ENCODE assay signal across 13 mouse cellular contexts in the genomic region with DNA sequence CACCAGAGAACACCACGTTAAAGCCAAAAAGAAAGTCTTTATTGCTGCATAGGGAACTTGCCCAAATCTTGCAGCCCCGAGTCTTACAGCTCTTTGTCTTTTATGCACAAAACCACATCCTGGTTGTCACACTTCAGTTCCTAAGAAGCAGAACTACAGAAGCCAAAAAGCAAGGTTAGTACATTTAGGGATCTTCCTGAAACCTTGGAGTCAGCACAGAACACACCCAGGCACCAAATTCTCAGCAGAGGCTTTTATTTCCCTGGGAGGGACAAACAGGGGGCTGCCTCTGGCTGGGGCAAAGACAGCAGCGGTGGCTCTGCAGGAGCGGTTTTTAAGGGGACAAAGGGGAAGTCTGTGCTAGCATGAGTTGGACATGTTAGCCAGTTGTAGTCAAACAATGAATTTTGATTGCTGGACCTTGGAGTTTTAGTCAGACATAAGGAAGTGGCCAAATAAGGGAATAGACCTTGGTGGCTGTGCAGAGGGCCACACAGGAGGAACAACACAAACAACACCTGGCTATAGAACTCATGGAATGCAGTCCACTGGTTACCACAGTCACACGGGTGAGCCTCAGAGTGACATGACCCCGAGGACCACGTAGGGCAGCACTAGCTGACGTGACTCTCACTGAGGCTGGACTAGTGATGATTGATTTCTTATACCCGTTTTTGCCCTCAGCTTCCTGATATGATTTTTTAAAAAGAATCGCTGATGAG. TPM values are rescaled to one million over a fixed set of nuclear protein-coding genes. Genes with fewer than 3 reads are reported as not detected.
DNase-seq lines count a peak whose midpoint lies in the region; ATAC-seq lines count a peak whose summit lies in the region.
"Had no signal": no experiment of that assay in that cellular context is flagged by ENCODE, and none has a peak within 500 bp of the region (broad histone marks: within the 10 kb centered on the region; RNA-seq: fewer than 3 reads in every experiment).

No protein-coding gene starts in this region.

- no peak overlapping the region for H3K4me2 ChIP-seq in embryonic facial prominence, embryonic 14.5 days (ENCODE audit: low read depth, low read length)
- no peak overlapping the region for H3K4me2 ChIP-seq in forebrain, embryonic 15.5 days (replicated peaks)
- H3K4me2 ChIP-seq: embryonic facial prominence, embryonic 12.5 days; heart, embryonic 13.5 days; kidney, embryonic 15.5 days; neural tube, embryonic 12.5 days had no signal

- H3K9me3 ChIP-seq in embryonic facial prominence, embryonic 14.5 days (ENCODE audit: control insufficient read depth, low read length) = no peaks in the 10 kb centered on the region
- no peaks in the 10 kb centered on the region for H3K9me3 ChIP-seq in embryonic facial prominence, embryonic 10.5 days
- no peaks in the 10 kb centered on the region for H3K9me3 ChIP-seq in forebrain, embryonic 15.5 days
- H3K9me3 ChIP-seq: embryonic facial prominence, embryonic 12.5 days; heart, embryonic 13.5 days; kidney, embryonic 15.5 days; neural tube, embryonic 12.5 days had no signal

- ATAC-seq in embryonic facial prominence, embryonic 14.5 days (ENCODE audit: low read depth) = no peak
- no peak for ATAC-seq in cerebellum, adult (ENCODE audit: insufficient number of reproducible peaks, low FRiP score, low TSS enrichment)
- no peak for ATAC-seq in forebrain, embryonic 15.5 days (replicated peaks)

- H3K27ac ChIP-seq in embryonic facial prominence, embryonic 14.5 days (replicated peaks; ENCODE audit: low read depth, low read length) = no peak overlapping the region
- no peak overlapping the region for H3K27ac ChIP-seq in embryonic facial prominence, embryonic 10.5 days (replicated peaks)
- H3K27ac ChIP-seq in forebrain, embryonic 15.5 days (replicated peaks) = no peak overlapping the region
- H3K27ac ChIP-seq: embryonic facial prominence, embryonic 12.5 days; heart, embryonic 13.5 days; kidney, embryonic 15.5 days; neural tube, embryonic 12.5 days had no signal

- H3K4me1 ChIP-seq in embryonic facial prominence, embryonic 14.5 days (ENCODE audit: control insufficient read depth, insufficient read depth, low read length) = no peaks in the 10 kb centered on the region
- peaks cover 6% of the 10 kb centered on the region; the same call in 1 of the 2 replicates for H3K4me1 ChIP-seq in embryonic facial prominence, embryonic 10.5 days
- H3K4me1 ChIP-seq in forebrain, embryonic 15.5 days = no peaks in the 10 kb centered on the region
- H3K4me1 ChIP-seq: embryonic facial prominence, embryonic 12.5 days; heart, embryonic 13.5 days; neural tube, embryonic 12.5 days had no signal

- no peak overlapping the region for H3K9ac ChIP-seq in embryonic facial prominence, embryonic 14.5 days (ENCODE audit: low read depth, low read length)
- H3K9ac ChIP-seq in forebrain, embryonic 15.5 days (replicated peaks) = no peak overlapping the region
- H3K9ac ChIP-seq: embryonic facial prominence, embryonic 12.5 days; heart, embryonic 13.5 days; kidney, embryonic 15.5 days; neural tube, embryonic 12.5 days had no signal

- 54% methylated on average over 10 of the region's 10 CpGs for WGBS in embryonic facial prominence, embryonic 14.5 days
- WGBS in embryonic facial prominence, embryonic 10.5 days = 60% methylated on average over 10 of the region's 10 CpGs
- 67% methylated on average over 10 of the region's 10 CpGs for WGBS in forebrain, embryonic 15.5 days

- peak; percentile 14 for DNase-seq in embryonic facial prominence, embryonic 14.5 days (ENCODE audit: low spot score)
- no peak for DNase-seq in embryonic facial prominence, embryonic 10.5 days (ENCODE audit: low spot score)
- DNase-seq in A20 (ENCODE audit: low read depth, low spot score) = peak; percentile 85
- DNase-seq in c-Kit-positive CD71-negative TER-119-negative erythroid progenitor cells, embryonic 14.5 days (ENCODE audit: low read depth) = peak; percentile 35
- DNase-seq in naive thymus-derived CD4-positive, alpha-beta T cell, adult 2 months (ENCODE audit: low read depth) = peak; percentile 62
- DNase-seq in layer of hippocampus, postnatal 25 days (ENCODE audit: extremely low spot score in 1 of 2, low spot score in 1 of 2) = no peak
- DNase-seq: right cerebral cortex, postnatal 25 days had no signal

- H3K4me3 ChIP-seq in embryonic facial prominence, embryonic 14.5 days (ENCODE audit: low read depth, low read length) = no peak overlapping the region
- no peak overlapping the region for H3K4me3 ChIP-seq in embryonic facial prominence, embryonic 10.5 days
- no peak overlapping the region for H3K4me3 ChIP-seq in forebrain, embryonic 15.5 days
- H3K4me3 ChIP-seq: embryonic facial prominence, embryonic 12.5 days; heart, embryonic 13.5 days; kidney, embryonic 15.5 days; neural tube, embryonic 12.5 days had no signal

- H3K27me3 ChIP-seq in embryonic facial prominence, embryonic 14.5 days (replicated peaks; ENCODE audit: control insufficient read depth, insufficient read depth, low read length) = no peaks in the 10 kb centered on the region
- H3K27me3 ChIP-seq in embryonic facial prominence, embryonic 10.5 days (replicated peaks; ENCODE audit: low read depth, poor library complexity, severe bottlenecking) = no peaks in the 10 kb centered on the region
- no peaks in the 10 kb centered on the region for H3K27me3 ChIP-seq in forebrain, embryonic 15.5 days
- H3K27me3 ChIP-seq: embryonic facial prominence, embryonic 12.5 days; kidney, embryonic 15.5 days; neural tube, embryonic 12.5 days had no signal

- no peaks in the 10 kb centered on the region for H3K36me3 ChIP-seq in embryonic facial prominence, embryonic 14.5 days (ENCODE audit: control insufficient read depth, insufficient read depth, low read length)
- no peaks in the 10 kb centered on the region for H3K36me3 ChIP-seq in embryonic facial prominence, embryonic 10.5 days (replicated peaks)
- H3K36me3 ChIP-seq in forebrain, embryonic 15.5 days = no peaks in the 10 kb centered on the region
- H3K36me3 ChIP-seq: embryonic facial prominence, embryonic 12.5 days; heart, embryonic 13.5 days; kidney, embryonic 15.5 days; neural tube, embryonic 12.5 days had no signal

RNA-seq across cellular contexts. Expression of a gene that starts 53.0 kb away (rescaled TPM):
- 0.04 TPM in 1 of 2 replicates, not detected in the other for polyA plus RNA-seq in embryonic facial prominence, embryonic 14.5 days (2014; fragmentation: Nextera tagmentation; extraction: Ambion mirVana)
- 0.04 and 0.08 TPM in 2 replicates for polyA plus RNA-seq in embryonic facial prominence, embryonic 10.5 days (2016; fragmentation: Nextera tagmentation; extraction: Ambion mirVana)
- 1 to 10 TPM in 1 of 2 experiments, under 1 TPM in 1; 0.96 to 1.1 TPM for total RNA-seq in layer of hippocampus, postnatal 25 days (2021)
- 0.22 and 0.24 TPM in 2 replicates for polyA plus RNA-seq in forebrain, embryonic 15.5 days (2015; fragmentation: Nextera tagmentation; extraction: Ambion mirVana)

Comparison
In these comparisons a context has a peak if more than half of its experiments do, and no peak if none do; other contexts are left out.
1. DNase-seq: peak in embryonic facial prominence, embryonic 14.5 days (single experiment), A20 (single experiment), c-Kit-positive CD71-negative TER-119-negative erythroid progenitor cells, embryonic 14.5 days (single experiment) and naive thymus-derived CD4-positive, alpha-beta T cell, adult 2 months (single experiment); none in embryonic facial prominence, embryonic 10.5 days (single experiment) and layer of hippocampus, postnatal 25 days (0 of 2).